Mouse (Mus musculus) ovary, postnatal 14 days (tissue): ENCODE results near the gene Tmem50b.
"Not testable (repeated sequence)": the region's sequence is repeated elsewhere in the genome, so short reads cannot be mapped to it uniquely, and the experiment has no call there.

ENCODE experiments used
- DNase-seq: peaks from one replicate; pipeline ENCODE4 v3.0.0; 2022; ENCODE audit warnings: low spot score

The Tmem50b gene

DNA sequence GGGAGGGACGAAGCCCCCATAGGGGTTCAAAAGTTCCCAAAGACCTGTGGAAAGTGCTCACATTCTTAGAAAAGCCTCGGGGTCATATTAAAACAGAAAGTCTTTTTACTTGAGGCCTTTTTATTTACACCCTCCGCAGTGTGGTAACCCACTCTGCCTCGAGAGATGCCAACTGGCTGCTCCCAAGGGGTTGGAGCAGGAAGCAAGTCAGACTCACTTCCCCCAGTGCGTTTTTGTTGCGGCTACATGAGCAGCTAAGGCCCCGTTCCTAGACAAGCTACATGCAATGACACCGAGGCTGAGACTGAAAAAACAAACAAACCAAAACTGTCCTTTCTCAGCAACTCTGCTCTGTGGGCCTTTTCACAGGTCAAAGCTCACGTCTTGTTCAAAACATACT, 59.1 kb downstream of the Tmem50b start:
- DNase-seq: no peak

DNA sequence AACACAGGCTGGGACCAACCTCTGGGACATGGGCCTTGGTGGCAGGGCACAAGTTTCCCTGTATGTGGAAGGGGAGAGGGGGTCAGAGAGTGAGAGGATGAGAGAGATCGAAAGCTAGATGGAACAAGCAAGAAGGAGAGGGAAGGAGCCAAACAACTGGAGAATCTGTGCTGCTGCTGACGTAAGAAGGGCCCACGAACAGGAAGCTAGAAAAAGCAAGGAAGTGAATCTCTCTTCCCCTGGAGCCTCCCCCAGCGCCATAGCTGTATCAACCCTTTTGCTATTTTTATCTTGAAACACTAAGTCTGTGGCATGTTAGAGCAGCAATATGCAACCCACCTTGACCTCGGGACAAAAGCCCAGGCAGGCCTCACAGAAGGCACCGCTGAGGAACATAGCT, 59.5 kb downstream of the Tmem50b start:
- no peak for DNase-seq

DNA sequence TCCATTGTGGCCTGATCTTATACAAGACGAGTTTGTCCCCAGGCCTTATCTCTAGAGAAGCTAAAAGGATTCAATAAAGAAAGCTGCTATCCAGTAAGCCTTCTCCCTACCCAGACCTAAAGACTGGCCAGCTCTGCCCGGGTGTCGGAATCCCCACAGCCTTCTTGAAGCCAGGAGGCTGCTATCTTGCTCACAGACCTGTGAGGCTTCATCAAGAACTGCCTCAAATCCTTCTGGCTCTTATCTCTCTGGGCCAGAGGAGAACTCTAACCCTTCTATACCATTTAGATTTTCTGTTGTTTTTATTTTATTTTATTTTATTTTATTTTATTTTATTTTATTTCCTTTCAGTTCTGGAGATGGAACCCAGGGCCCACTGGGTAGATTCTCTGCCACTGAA, 60.5 kb downstream of the Tmem50b start:
- no peak for DNase-seq

DNA sequence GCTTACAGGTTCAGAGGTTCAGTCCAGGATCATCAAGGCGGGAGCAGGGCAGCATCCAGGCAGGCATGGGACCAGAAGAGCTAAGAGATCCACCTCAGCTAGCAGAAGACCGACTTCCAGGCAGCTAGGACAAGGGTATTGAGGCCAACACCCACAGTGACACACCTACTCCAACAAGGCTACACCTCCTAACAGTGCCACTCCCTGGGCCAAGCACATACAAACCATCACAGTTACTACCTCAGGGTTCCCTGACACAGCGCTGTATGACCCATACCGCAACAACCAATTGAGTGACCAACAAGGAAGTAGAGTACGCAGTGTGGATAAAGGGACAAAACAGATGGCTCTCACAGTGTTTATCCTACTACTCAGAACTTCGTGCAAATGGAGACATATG, 61.2 kb downstream of the Tmem50b start:
- no peak for DNase-seq

DNA sequence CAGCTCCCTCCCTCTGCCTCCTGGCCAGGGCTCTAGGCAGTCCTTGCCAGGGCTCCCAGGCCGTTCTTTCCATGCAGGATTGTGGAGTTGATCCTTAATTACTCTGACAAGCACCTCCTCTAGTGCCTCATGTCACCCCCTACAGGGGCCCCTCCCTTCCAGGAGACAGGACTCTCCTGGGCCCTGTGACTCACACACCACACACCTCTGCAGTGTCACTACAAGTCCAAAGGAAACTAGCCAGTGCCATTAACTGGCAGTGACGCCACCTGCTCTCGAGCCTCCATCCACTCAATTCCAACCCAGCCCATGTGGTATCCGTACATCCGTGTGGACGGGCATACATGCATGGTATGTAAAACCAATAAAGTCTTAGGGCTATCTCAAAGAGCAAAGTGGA, 62.7 kb downstream of the Tmem50b start:
- DNase-seq: no peak

DNA sequence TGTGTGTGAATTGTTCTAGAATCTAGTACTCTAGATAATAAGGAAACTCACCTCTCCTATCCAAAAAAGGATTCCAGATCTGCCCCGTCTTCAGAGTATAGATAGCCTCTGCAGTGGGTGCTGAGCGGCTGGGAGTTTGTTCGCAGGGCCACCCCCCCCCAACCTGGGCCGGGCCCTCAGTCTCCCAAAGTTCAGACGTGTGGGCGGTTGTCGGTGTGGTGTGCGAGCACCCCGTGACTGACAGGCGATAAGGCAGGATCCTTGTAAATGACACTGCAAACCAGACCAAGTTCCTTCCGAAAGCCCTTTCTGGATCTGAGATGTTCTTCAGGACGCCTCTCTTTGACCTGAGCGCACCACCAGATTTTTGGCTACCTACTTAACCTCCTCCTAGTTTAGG, 63.1 kb downstream of the Tmem50b start:
- no peak for DNase-seq

DNA sequence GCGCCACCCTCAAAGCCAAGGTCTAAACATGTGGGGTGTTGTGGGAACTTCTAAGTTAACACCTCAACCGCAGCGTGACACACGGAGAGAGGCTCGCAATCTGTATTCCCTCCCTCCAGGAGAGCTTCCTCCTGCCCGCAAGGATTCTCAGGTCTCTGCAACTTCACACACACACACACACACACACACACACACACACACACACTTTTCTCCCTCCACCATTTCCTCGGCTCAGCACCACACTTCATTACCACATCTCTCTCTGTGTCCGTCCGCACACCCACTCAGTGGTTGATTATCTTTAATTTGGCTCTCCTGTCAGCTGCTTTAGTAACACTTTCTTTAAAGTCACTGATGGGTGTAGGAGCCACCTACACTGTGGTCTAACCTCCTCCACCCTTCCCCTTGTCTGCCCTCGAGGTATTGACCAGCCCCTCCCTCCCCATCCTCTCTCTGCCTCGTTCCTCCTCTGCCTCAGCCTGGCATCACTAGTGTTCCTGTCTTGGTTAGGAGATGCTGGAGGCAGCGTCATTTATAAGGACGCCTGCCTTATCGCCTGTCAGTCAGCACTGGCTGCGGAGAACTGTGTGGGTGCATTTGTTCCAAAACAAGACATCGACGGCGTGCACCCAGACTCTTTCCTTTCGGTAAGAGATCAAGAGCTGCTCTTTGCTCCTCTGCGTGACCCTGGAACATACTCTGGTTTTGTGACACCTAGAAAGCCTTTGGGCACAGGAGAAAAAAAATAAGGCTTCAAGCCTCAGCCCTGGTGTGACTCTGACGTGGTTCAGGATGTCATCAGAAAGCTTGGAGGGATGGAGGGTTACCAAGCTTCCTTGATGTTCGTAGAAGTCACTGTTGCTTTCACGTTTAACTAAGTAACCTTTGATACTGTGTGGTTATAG, 64.3 kb downstream of the Tmem50b start:
- no peak for DNase-seq

DNA sequence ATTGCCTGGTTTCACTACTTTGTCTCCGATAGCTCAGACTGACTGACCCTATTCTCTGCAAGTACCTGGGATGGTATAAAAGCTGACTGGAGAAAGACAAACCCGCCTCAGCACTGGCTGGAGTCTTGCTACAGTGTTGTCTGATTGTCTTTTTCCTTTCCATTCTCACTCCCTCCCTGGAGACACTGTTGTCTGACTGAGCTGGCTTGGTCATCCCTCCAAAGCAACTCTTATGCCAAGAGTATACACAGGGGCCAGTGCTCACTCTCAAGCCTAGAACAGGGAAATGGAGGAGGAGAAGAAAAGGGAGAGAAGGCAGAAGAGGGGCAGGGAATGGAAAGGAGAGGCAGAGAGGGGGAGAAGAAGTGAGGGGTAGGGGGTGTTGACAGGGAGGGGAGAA, 65.2 kb downstream of the Tmem50b start:
- no peak for DNase-seq

DNA sequence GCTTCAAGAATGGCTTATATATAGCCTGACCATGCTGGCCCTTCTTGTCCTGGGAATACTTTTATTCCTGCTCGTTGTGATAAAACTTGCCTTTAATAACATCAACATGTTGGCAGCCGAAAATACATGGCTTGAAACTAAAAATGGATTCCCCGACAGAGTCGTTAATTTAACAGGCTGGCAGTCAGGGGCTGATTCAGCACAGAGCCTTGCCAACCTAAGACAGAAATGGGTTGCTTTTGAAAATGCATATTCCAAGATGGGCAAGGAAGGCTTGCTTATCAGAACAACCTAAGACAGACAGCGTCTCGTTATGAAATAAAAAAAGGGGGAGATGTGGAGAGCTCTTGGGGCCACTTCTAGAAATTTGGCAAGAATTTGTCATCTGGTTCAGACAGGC, 65.7 kb downstream of the Tmem50b start:
- no peak for DNase-seq

DNA sequence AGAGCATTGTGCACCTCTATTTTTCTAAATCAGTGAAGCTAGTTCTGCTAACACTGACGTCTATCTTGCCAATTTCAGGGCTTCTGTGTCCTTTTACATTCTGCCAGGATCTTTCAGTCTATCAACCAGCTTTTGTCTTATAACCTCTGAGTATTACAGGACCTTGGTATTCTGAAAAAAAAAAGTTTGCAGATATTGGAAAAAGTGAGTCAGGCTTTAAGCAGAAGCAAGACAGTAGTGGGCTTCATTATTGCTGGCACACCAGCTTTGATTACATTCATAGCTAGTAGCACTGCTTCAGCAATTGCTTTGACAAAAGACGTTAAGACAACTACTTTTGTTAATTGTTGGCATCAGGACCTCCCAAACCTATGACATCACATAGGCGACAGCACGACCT, 66.8 kb downstream of the Tmem50b start:
- not testable (repeated sequence) for DNase-seq

DNA sequence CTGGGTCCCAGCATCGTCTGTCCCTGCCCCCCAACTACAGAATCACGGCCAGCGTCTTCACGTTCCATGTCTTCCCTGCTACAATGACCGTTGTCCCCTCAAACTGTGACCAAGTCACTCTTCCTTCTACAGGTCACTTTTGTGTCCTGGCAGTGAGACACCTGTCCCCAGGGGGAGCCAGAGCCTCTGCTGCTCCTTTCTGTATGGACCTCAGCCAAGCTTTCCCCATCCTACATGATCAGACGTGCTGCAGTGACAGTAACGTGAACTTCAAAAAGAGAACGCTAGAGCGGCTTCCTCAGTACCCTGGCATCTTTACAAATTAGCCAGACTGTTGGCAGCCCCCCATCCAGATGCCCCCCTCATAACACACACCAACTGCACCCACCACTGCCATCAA, 69.0 kb downstream of the Tmem50b start:
- DNase-seq: no peak

DNA sequence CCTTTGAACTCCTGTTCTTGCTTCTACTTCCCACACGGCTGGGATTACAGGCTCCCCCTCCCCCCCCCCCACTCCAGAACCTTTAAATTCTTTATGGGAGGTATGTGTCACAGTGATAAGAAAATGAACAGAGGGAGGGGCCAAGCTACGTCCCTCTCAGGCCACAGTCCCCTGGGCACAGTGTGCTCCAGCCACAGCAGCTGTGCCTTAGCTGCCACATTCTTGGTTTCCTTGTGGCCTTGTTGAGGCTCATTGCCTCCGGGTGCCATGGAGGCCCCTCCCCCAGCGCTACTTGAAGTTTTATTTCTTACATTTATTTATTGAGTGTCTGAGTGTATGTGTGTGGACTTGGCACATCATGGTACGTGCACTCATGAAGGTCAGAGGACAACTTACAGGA, 70.1 kb downstream of the Tmem50b start:
- DNase-seq: no peak

DNA sequence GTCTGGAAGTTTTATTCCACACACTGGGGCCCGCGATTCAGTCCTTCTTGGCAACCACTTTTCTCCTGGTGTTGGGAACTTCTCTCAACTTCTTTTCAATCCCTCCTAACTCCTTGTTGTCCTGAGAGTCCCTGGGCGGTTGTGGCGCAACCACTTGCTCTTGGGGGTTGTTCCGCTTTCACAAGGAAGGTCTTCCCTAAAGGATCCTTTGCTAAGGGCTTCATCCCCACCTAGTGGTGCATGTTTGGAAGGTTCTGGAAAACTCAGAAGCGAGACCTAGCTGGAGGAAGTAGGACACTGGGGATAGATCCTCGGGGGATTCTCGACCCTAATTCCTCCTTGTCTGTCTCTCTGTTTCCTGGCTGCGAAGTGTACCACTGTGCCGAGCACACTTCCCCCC, 70.5 kb downstream of the Tmem50b start:
- DNase-seq: no peak

DNA sequence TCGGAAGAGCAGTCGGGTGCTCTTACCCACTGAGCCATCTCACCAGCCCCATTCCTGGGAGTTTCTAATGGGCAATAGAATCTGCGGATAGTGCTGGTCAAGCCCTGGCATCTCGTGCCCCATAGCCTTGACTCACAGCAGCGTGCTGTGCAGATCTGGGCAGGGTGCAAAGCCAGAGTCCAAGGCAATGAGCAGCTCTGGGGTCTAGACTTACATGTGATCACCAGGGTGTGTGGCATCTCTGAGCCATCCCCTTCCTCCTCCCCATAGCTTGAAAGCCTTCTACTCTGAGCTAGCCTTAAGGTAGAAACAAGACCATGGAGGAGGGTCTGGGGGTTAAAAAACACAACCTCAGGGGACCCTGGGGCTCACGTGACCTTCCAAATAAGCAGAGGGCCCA, 71.3 kb downstream of the Tmem50b start:
- DNase-seq: no peak
